Mouse (Mus musculus) small intestine, adult 2 months (tissue): ENCODE results near the gene Ptprb.

Source experiments
- CTCF ChIP-seq: fragments of 200-500 bp; IDR thresholded peaks from 2 replicates; pipeline ENCODE4 v1.5.1; 2012; ENCODE audit warnings: low read depth, mild to moderate bottlenecking, control low read depth, inconsistent platforms, low read length, moderate library complexity, mixed read lengths; ENCODE audit not compliant: insufficient replicate concordance, insufficient read length; ENCODE audit errors: extremely low read depth
- POLR2A ChIP-seq: fragments of 200-500 bp; IDR thresholded peaks from 2 replicates; pipeline ENCODE4 v1.6.1; 2012; ENCODE audit warnings: low read depth, mild to moderate bottlenecking, control low read depth, inconsistent platforms, low read length, moderate library complexity

DNA sequence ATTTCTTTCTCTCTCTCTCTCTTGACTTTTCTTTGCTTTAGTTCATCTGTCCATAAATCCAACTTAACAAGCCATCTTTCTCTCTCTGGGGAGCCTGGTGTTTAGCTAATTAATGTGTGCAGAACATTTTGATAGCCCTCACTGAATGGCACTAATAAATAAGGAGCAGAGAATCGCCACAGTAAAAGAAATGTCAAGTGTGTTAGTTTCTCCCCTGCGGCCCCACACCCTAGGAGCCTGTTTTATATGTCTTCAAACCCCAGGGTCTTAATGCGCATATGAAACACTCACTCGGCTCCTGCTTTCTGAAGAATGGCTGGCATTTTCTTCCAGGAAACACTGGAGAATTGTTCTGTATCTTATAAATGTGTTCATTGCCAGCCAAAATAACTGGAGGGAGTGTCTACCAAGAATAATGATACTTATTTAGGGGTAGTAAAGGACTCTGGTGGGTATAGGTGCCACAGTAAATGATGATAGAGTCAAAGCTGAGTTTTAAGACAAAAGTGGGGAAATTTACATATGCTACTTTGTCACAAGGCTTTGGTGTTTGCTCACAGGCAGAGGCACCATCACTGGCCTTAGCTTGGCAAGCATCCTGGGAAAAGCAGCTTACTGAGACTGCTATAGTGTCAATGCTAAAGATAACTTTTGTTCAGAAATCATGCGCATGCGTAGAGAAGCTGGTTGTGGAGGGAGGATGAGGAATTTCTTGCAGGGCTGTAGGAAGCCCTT is 95.8 kb downstream of the Ptprb start:
- TF ChIP-seq CTCF (no peak), POLR2A (no peak)
